Mouse (Mus musculus) C2C12 (cell line): ENCODE measurements around the gene Gm6588. TPM values are rescaled to one million over a fixed set of nuclear protein-coding genes. Genes with fewer than 3 reads are reported as not detected.

Experiments
- H3K27me3 ChIP-seq: one replicate; pipeline ENCODE4 v1.6.1; 2011; ENCODE audit not compliant: control insufficient read depth, insufficient read depth, insufficient read length
- H3K36me3 ChIP-seq: one replicate; pipeline ENCODE4 v1.6.1; 2011; ENCODE audit not compliant: control insufficient read depth, insufficient read depth
- H3K4me3 ChIP-seq: one replicate; pipeline ENCODE4 v1.5.1; 2011; ENCODE audit warnings: mild to moderate bottlenecking, control low read depth; ENCODE audit not compliant: poor library complexity, insufficient read depth, severe bottlenecking
- H3K79me2 ChIP-seq: one replicate; pipeline ENCODE4 v1.6.1; 2011; ENCODE audit not compliant: control insufficient read depth, insufficient read depth
- H3K79me3 ChIP-seq: one replicate; pipeline ENCODE4 v1.6.1; 2011; ENCODE audit warnings: low read depth, control low read depth
- H3ac ChIP-seq: one replicate; pipeline ENCODE3; 2011; ENCODE audit warnings: low read depth; ENCODE audit not compliant: control insufficient read depth, insufficient read length
- CEBPB ChIP-seq: IDR thresholded peaks from one replicate; pipeline ENCODE4 v1.6.1; 2011; ENCODE audit warnings: low read depth, mild to moderate bottlenecking, control low read depth, moderate library complexity
- CTCF ChIP-seq: IDR thresholded peaks from one replicate; pipeline ENCODE4 v1.5.1; 2011; ENCODE audit not compliant: control insufficient read depth, insufficient read depth, insufficient read length
- FOSL1 ChIP-seq: IDR thresholded peaks from one replicate; pipeline ENCODE4 v1.8.0; 2011; ENCODE audit warnings: mild to moderate bottlenecking, low read length; ENCODE audit not compliant: poor library complexity, insufficient read depth, severe bottlenecking
- MAX ChIP-seq: IDR thresholded peaks from one replicate; pipeline ENCODE4 v1.6.1; 2011; ENCODE audit warnings: mild to moderate bottlenecking, control low read depth
- MYOD1 ChIP-seq: IDR thresholded peaks from one replicate; pipeline ENCODE4 v1.6.1; 2011; ENCODE audit warnings: low read depth; ENCODE audit not compliant: control insufficient read depth, insufficient read length
- MYOG ChIP-seq: IDR thresholded peaks from one replicate; pipeline ENCODE4 v1.6.1; 2011; ENCODE audit not compliant: control insufficient read depth, insufficient read length; ENCODE audit errors: extremely low read depth
- USF1 ChIP-seq: IDR thresholded peaks from one replicate; pipeline ENCODE4 v1.6.1; 2011; ENCODE audit warnings: low read depth, mild to moderate bottlenecking, control low read depth, moderate library complexity
- polyA plus RNA-seq: library from polyadenylated mRNA; unstranded; fragments of >200 nt; fragmentation: generic; extraction: Trizol; gene quantifications from one replicate; pipeline ENCODE4 v1.2.1, GENCODE M21; 2012; ENCODE audit warnings: missing spikeins

Gm6588 gene
- polyA plus RNA-seq, 1 experiment, result not detected

GRCm38 (mm10) chr5:112481946-112482410, 32.8 kb downstream of the Gm6588 start:
- no peaks in the 10 kb centered on the region for H3K79me3 ChIP-seq
- H3K36me3 ChIP-seq, result no peaks in the 10 kb centered on the region
- TF ChIP-seq MYOD1 (no peak), MYOG (no peak), FOSL1 (no peak), MAX (no peak), CEBPB (no peak), USF1 (no peak), CTCF (no peak)
- H3ac ChIP-seq, result no peak overlapping the region
- H3K79me2 ChIP-seq, result no peaks in the 10 kb centered on the region
- H3K4me3 ChIP-seq, result no peak overlapping the region
- H3K27me3 ChIP-seq, result peaks cover 33% of the 10 kb centered on the region

- Histone ChIP-seq H3ac (no peak overlapping the region), H3K36me3 (no peaks in the 10 kb centered on the region), H3K79me2 (no peaks in the 10 kb centered on the region), H3K27me3 (peaks cover 32% of the 10 kb centered on the region), H3K4me3 (no peak overlapping the region), H3K79me3 (no peaks in the 10 kb centered on the region)
- TF ChIP-seq MAX (no peak), USF1 (no peak), MYOD1 (no peak), FOSL1 (no peak), CTCF (no peak), CEBPB (no peak)
These were observed 33.3 kb downstream of the Gm6588 start for GRCm38 (mm10) chr5:112482551-112482950.

- TF ChIP-seq CTCF (no peak), MYOD1 (no peak), USF1 (no peak), MYOG (no peak), MAX (no peak), FOSL1 (no peak), CEBPB (no peak)
- H3K79me3 ChIP-seq, result no peaks in the 10 kb centered on the region
- H3K27me3 ChIP-seq, result peaks cover 32% of the 10 kb centered on the region
- H3ac ChIP-seq, result no peak overlapping the region
- no peak overlapping the region for H3K4me3 ChIP-seq
- no peaks in the 10 kb centered on the region for H3K36me3 ChIP-seq
- no peaks in the 10 kb centered on the region for H3K79me2 ChIP-seq
These were observed 33.8 kb downstream of the Gm6588 start for GRCm38 (mm10) chr5:112483030-112483429.

- Histone ChIP-seq H3K4me3 (no peak overlapping the region), H3K36me3 (no peaks in the 10 kb centered on the region), H3ac (no peak overlapping the region), H3K79me3 (no peaks in the 10 kb centered on the region), H3K79me2 (no peaks in the 10 kb centered on the region), H3K27me3 (peaks cover 29% of the 10 kb centered on the region)
- TF ChIP-seq MYOG, result no peak
- no peak for TF ChIP-seq USF1
- no peak for TF ChIP-seq MYOD1
- TF ChIP-seq CEBPB, result no peak
- no peak for TF ChIP-seq CTCF
- TF ChIP-seq FOSL1, result no peak
- TF ChIP-seq MAX, result no peak
These were observed 35.9 kb downstream of the Gm6588 start for GRCm38 (mm10) chr5:112484924-112485715.

- no peak for TF ChIP-seq MYOG
- no peak for TF ChIP-seq FOSL1
- TF ChIP-seq MYOD1, result no peak
- no peak for TF ChIP-seq USF1
- no peak for TF ChIP-seq CTCF
- TF ChIP-seq MAX, result no peak
- Histone ChIP-seq H3K79me3 (no peaks in the 10 kb centered on the region), H3K79me2 (no peaks in the 10 kb centered on the region)
These were observed 37.2 kb downstream of the Gm6588 start for GRCm38 (mm10) chr5:112486415-112486814.

GRCm38 (mm10) chr5:112487504-112487903, 38.3 kb downstream of the Gm6588 start:
- H3K36me3 ChIP-seq, result no peaks in the 10 kb centered on the region
- H3ac ChIP-seq, result no peak overlapping the region
- H3K4me3 ChIP-seq, result no peak overlapping the region
- no peak for TF ChIP-seq CEBPB
- TF ChIP-seq MYOG, result no peak
- no peak for TF ChIP-seq USF1
- TF ChIP-seq MAX, result no peak
- TF ChIP-seq FOSL1, result no peak
- TF ChIP-seq CTCF, result no peak
- H3K79me2 ChIP-seq, result no peaks in the 10 kb centered on the region
- H3K27me3 ChIP-seq, result peaks cover 23% of the 10 kb centered on the region
- no peaks in the 10 kb centered on the region for H3K79me3 ChIP-seq

More at GRCm38 (mm10) chr5:112486415-112486814, 37.2 kb downstream of the Gm6588 start:
- Histone ChIP-seq H3K27me3 (peaks cover 27% of the 10 kb centered on the region), H3K4me3 (no peak overlapping the region), H3K36me3 (no peaks in the 10 kb centered on the region), H3ac (no peak overlapping the region)
